Mouse (Mus musculus) adipose tissue, adult 10 weeks (tissue): ENCODE measurements around the gene Aldh3b3. TPM values are rescaled to one million over a fixed set of nuclear protein-coding genes. Genes with fewer than 3 reads are reported as not detected.

Experiments used
- polyA plus RNA-seq: library from polyadenylated mRNA; stranded (reverse); fragments of 350-450 nt; fragmentation: Illumina TruSeq; extraction: RNeasy Lipid Tissue Mini Kit (QIAGEN cat#74804); gene quantifications from one replicate; pipeline ENCODE4 v1.2.3, GENCODE M21; 2014; ENCODE audit warnings: low read depth, low replicate concordance

The Aldh3b3 gene
- 0.15 TPM for polyA plus RNA-seq

DNA sequence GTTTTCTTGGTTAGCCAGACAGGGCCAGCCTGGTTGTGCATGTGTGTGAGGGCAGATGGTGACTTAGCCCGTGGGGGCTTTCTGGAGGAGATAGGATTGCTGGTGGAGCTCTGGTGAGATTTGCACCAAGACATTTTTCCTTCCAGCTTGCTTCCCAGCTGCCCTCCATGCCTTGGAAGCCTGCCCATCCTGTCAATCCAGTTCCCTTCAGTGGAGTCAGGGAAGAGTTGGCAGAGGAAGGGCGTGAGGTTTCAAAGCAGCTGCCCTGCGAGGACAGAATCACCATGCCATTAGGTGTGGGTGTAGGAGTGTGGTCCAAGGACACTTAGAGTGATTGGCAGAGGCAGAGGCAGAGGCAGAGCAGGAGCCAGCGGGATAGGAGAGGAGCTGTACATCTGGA lies at the start of gene Aldh3b3:
Gene Aldh3b3, plus strand, starts transcription at position 176 of the 400 bp plus-strand sequence.

DNA sequence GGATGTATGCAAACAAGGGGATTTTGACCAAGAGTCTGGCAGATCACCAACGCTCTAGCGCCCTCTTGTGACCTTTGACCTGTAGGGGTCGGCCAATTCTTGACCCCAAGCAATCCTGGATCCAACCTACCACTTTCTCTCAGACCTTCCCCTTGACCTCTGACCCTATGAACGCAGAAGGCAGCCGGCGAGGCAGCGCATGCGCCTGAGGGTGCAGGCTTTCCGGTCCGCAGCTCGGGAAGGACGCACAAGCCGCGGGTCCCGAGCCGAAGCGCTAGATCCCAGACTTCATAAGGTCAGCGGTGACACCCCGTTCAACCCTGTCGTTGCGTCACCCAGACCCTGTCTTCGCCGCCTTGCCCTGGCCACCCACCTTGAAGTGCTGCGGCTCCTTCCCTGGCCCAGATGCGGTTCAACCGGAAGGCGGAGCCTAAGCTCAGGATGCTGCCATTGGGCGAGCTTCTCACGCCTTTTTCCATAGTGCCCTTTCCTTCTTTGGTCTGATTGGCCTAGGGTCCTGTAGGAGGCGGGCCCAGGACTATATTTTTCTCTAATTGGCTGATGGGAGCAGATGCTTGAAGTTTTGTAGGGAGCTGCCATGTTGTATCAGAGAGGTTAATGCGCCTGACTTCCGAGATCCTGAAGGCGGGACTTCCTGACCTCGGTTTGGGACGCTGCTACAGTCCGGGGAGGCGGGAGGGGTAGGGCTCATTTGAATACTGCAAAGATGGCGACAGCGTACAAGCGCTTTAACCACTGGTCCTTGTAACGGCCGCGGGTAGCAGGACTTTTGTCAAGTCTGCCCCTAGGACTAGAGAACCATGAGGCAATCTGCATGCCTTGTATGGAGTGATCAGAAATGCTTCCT lies 45.9 kb upstream of the Aldh3b3 start, which contains the start of gene Ndufs8:
Gene Ndufs8, minus strand, starts transcription at position 438 of the 868 bp plus-strand sequence.

DNA sequence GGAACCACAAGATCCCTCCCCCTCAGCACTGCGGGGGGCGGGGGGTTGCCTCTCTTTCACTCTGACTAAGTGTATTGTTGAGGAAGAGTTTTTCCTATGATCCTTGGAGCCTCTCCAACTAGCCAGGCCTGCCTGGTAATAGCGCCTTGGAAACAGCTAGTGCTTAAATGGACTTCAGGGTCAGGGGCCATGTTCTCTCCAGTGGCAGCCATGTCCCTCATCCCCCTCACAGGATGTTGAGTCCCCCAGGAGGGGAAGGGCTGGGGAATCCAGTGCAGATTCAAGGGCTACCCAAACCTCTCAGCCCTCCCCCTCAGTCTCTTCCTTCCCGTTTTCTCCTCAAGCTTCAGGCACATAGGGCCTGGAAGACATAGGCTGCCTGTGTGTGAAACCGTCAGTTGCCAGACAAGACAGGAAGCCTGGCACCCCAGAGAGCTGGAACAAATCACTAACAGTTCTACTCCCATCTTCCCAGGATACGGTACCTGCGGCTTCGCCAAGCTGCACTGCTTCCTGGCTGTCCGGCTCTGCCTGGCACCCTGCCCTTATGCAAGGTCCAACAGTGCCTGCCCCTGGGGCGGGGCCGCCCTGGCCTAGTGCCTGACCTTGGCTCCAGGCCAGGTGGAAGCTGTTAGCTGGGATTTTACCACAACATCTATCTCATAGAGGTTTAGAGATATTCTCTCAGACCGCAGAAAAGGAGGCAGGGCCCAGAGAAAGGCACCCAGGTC lies 29.1 kb upstream of the Aldh3b3 start, which contains the start of gene Aldh3b1:
Gene Aldh3b1, minus strand, starts transcription at position 598 of the 731 bp plus-strand sequence.

DNA sequence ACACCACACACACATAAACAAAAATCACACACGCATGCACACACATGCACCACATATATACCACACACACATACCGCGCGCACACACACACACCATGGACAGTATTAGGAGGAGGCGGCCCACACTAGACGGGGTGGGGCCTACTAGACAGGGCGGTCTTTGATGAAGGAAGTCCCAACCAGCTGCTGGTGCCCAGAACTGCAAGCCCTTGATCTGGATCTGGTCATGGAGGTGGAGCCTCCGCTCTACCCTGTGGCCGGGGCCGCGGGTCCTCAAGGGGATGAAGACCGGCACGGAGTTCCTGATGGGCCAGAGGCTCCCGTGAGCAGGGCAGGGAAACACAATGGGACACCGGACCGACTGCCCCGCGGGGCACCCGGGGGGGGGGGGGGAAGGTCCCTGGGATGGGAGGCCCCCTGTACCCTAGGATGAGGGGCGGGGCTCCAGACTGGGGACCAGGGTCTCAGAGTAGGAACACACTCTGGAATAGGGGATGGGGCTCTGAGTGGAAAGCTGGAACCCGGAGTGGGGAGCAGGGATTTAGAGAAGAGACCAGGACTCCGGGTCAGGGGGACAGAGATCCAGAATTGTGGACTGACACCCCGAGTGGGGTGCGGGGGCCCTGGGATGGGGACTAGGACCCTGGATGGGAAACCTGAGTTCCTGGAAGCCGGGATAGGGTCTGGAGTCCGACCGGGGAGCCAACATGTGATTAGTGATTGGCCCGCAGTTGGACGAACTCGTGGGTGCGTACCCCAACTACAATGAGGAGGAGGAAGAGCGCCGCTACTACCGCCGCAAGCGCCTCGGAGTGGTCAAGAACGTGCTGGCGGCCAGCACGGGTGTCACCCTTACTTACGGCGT lies 23.2 kb upstream of the Aldh3b3 start, which contains the start of gene Unc93b1:
Gene Unc93b1, plus strand, starts transcription at position 155 of the 864 bp plus-strand sequence.

DNA sequence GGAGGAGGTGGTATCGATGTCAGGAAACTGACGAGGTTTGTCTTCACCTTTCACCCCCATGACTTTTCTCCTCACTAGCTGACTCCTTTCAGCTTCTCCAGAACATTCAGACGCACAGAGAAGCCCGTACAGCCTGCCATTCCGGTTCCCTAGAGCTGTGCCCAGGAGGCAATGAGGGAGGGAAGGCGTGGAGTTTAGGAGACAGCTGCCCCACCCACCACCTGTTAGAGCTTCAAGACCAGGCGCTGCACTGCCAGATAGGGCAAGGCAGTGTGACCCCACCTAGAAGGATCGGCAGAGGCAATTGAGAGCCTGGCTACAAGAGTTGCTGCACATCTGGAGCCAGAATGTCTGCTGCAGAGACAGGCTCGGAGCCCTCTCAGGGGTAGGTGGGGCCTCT lies 13.8 kb downstream of the Aldh3b3 start, which contains the start of gene Aldh3b2:
Gene Aldh3b2, plus strand, starts transcription at position 100 of the 400 bp plus-strand sequence.

DNA sequence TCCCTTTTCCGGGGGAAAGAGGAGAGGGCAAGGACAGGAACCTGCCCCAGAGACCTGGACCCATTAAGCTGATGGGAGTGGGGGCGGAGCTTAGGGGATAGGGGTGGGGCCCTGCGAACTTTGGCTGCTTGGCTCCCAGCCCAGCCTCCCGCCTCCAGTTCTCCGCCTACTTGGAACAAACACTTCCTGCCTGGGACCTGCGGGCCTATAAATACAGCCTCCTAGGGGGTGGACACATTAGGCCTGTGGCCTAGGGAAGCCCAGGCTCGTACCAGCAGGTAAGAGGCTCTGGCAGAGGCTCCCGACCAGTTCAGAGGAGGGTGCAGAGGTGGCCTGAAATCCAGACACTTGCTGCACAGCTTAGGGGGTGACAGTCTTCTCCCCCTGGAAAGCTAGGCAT lies 27.9 kb downstream of the Aldh3b3 start, which contains the start of gene Acy3:
Gene Acy3, plus strand, starts transcription at position 237 of the 400 bp plus-strand sequence.

DNA sequence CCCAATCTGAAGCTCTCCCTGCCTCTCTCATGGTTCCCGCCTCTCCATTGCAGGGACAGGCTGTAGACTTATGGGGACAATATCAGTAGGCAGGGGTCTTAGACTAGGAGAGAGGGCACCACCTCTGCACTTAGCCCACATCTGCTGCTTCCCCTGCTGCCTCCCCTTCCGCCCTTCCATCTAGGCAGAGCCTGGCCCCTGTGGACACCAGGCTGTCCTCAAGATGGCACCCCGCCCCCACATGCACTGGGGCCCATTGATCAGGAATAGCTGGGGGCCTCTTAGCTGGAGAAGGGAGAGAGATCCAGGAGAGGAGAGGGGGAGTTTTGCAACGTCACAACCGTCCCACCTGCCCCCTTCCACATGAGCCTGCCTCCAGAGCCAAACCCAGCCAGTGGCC lies 34.0 kb downstream of the Aldh3b3 start, which contains the start of gene Tbx10:
Gene Tbx10, plus strand, starts transcription at position 337 of the 400 bp plus-strand sequence.

DNA sequence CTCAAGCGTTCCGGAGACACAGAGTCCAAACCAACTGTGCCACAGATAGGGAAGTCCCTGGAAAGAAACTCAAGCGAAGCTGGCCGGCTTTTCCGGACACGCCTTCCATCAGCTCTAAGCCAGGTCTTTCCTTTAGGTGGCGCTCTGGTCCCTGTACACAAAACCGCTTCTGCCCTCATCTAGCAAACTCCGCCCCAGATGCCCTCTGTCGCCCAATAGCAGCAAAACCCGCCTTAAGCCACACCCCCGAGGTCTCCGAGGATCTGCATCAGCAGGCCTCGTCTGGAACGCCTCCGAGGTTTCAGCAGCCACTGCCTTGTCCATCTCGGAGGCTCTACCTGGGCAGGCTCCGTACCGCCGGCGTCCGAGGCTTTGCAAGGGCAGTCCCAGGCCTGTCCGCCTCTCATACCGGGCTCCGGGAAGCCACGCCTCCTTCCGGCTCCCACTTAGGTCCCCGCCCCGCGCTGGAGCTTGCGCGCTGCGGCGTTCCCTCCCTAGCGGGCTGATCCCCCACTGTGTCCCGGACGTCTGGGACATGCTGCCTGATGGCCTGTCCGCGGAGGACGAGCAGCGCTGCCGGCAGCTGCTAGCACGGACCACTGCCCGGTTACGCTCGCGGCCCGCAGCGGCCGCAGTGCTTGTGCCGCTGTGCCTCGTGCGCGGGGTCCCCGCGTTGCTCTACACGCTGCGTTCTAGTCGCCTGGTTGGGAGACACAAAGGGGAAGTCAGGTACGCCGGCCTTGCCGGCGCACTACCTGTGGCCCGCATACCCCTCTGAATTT lies 41.9 kb downstream of the Aldh3b3 start, which contains the start of the genes Nudt8 and Gm49405:
Gene Nudt8, plus strand, starts transcription at position 462 of the 782 bp plus-strand sequence.
Gene Gm49405, plus strand, starts transcription at position 508 of the 782 bp plus-strand sequence.

DNA sequence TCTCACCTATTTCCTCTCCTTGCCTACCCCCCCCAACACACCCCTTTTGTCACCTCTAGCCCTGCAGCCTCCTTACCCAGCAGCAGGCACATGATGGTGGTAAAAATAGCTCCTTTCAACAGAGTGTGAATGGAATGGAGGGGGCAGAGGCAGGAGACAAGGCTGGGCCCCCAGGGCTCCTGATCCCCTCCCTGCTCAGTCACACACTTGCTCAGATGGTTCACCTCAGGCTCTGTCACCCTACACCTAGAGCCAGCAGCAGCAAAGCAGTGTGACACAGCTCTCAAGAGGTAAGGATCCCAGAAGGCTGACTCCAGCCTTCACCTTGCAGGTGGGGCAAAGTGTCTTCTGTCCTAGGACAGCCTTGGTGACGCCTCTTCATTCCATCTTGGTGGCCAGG lies 44.7 kb downstream of the Aldh3b3 start, which contains the start of gene Doc2g:
Gene Doc2g, plus strand, starts transcription at position 202 of the 400 bp plus-strand sequence.

DNA sequence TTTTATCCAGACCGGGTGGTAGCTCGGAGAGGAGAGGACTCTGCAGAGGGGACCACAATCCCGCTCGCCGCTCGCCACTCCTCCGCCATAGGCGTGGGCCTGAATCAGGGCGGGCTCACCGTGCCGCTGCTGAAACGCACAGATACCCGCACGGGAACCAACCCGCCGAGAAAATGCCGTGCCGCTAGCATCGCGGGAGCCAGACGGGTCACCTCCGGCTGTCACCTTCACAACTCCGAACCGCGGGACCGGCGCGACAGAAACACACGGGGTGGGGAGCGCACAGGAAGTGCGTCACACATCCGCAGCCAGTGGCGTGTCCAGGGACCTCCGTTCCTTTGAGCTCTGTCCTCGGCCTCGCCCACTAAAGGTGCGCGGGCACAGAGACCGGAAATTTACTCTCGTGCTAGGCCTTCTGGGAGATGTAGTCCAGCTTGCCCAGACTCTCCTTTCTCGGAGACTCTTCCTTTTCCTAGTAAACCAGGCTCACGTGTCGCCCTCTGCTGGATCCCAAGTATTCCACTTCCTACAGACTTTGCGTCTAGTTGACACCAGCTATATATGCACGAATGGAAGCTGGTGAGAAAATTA lies 54.1 kb downstream of the Aldh3b3 start, which contains the start of gene Ndufv1:
Gene Ndufv1, minus strand, starts transcription at position 375 of the 591 bp plus-strand sequence.

Other genes with a start within 250 kb of the Aldh3b3 start
- gene Kmt5b, start 191.2 kb upstream of the Aldh3b3 start, polyA plus RNA-seq: 34.3 TPM
- 57.2 TPM for gene Chka, start 106.9 kb upstream of the Aldh3b3 start, polyA plus RNA-seq
- 33.4 TPM for gene Tcirg1, start 51.5 kb upstream of the Aldh3b3 start, polyA plus RNA-seq
- gene Ndufs8, start 45.9 kb upstream of the Aldh3b3 start, polyA plus RNA-seq: 112 TPM
- 8.3 TPM for gene Aldh3b1, start 28.8 kb upstream of the Aldh3b3 start, polyA plus RNA-seq
- 55.5 TPM for gene Unc93b1, start 23.5 kb upstream of the Aldh3b3 start, polyA plus RNA-seq
- 10.9 TPM for gene Aldh3b2, start 13.7 kb downstream of the Aldh3b3 start, polyA plus RNA-seq
- gene Acy3, start 27.9 kb downstream of the Aldh3b3 start, polyA plus RNA-seq: 32.3 TPM
- gene Tbx10, start 34.1 kb downstream of the Aldh3b3 start, polyA plus RNA-seq: not detected
- gene Nudt8, start 41.9 kb downstream of the Aldh3b3 start, polyA plus RNA-seq: 25.3 TPM
- gene Gm49405, start 42.0 kb downstream of the Aldh3b3 start, polyA plus RNA-seq: 2.5 TPM
- gene Doc2g, start 44.7 kb downstream of the Aldh3b3 start, polyA plus RNA-seq: 3.2 TPM
- 124 TPM for gene Ndufv1, start 54.2 kb downstream of the Aldh3b3 start, polyA plus RNA-seq
- 408 TPM for gene Gstp1, start 79.3 kb downstream of the Aldh3b3 start, polyA plus RNA-seq
- 25.3 TPM for gene Gstp2, start 87.4 kb downstream of the Aldh3b3 start, polyA plus RNA-seq
- 0.71 TPM for gene Gstp3, start 100.9 kb downstream of the Aldh3b3 start, polyA plus RNA-seq
- not detected for gene Cabp2, start 122.9 kb downstream of the Aldh3b3 start, polyA plus RNA-seq
- gene Cdk2ap2, start 138.5 kb downstream of the Aldh3b3 start, polyA plus RNA-seq: 93.4 TPM
- gene Pitpnm1, start 141.4 kb downstream of the Aldh3b3 start, polyA plus RNA-seq: 29.6 TPM
- 74.7 TPM for gene Aip, start 167.2 kb downstream of the Aldh3b3 start, polyA plus RNA-seq
- 0.19 TPM for gene Gpr152, start 181.1 kb downstream of the Aldh3b3 start, polyA plus RNA-seq
- 1.1 TPM for gene Cabp4, start 185.4 kb downstream of the Aldh3b3 start, polyA plus RNA-seq
- gene Coro1b, start 190.0 kb downstream of the Aldh3b3 start, polyA plus RNA-seq: 169 TPM
- gene Ptprcap, start 195.0 kb downstream of the Aldh3b3 start, polyA plus RNA-seq: 3.3 TPM
- 27.2 TPM for gene Rps6kb2, start 204.7 kb downstream of the Aldh3b3 start, polyA plus RNA-seq
- 5.1 TPM for gene Carns1, start 216.8 kb downstream of the Aldh3b3 start, polyA plus RNA-seq
- gene Tbc1d10c, start 232.6 kb downstream of the Aldh3b3 start, polyA plus RNA-seq: 3.5 TPM
- 434 TPM for gene Ppp1ca, start 233.4 kb downstream of the Aldh3b3 start, polyA plus RNA-seq
- 15.7 TPM for gene Rad9a, start 243.0 kb downstream of the Aldh3b3 start, polyA plus RNA-seq